Comparison of ENCODE assay signal across 30 mouse cellular contexts in the genomic region with DNA sequence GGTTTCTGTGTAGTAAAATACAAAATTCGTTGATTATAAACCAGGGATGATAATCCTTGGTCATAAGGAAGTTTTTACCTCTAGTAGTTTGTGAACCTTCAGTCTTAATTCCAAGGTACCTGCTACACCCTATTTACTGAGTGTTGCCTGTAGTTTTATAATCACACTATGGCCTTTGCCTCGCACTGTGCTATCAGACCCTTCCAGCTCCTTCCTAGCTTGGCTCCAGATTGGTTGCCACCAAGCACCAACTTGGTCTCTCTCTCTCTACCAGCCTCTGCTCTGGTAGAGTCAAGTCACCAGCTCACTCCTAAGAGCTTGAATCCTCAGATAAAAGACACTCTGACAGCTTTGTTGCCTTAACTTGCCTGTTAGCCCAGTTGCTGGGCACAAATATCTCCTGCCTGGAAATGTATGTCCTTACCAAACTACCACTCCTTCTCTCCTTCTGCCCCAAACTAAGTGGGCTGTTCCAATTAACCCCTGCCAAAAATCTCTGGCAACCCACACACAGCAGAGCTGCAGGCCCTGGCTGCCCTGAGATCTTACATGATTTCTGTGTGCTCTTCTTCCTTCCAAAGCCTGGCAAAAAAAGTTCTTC. TPM values are rescaled to one million over a fixed set of nuclear protein-coding genes. Genes with fewer than 3 reads are reported as not detected.
"Had no signal": no experiment of that assay in that cellular context is flagged by ENCODE, and none has a peak within 500 bp of the region (broad histone marks: within the 10 kb centered on the region; RNA-seq: fewer than 3 reads in every experiment).

No protein-coding gene starts in this region.

- H3K4me1 ChIP-seq: limb, embryonic 10.5 days; limb, embryonic 13.5 days; liver, embryonic 13.5 days; midbrain, embryonic 10.5 days; midbrain, embryonic 13.5 days; neural tube, embryonic 13.5 days; stomach, embryonic 15.5 days had no signal

- H3K9ac ChIP-seq: limb, embryonic 13.5 days; liver, embryonic 13.5 days; midbrain, embryonic 13.5 days; neural tube, embryonic 13.5 days; stomach, embryonic 15.5 days had no signal

- H3K36me3 ChIP-seq: limb, embryonic 10.5 days; limb, embryonic 13.5 days; liver, embryonic 13.5 days; midbrain, embryonic 10.5 days; midbrain, embryonic 13.5 days; neural tube, embryonic 13.5 days; stomach, embryonic 15.5 days had no signal

- H3K9me3 ChIP-seq: limb, embryonic 10.5 days; limb, embryonic 13.5 days; liver, embryonic 13.5 days; midbrain, embryonic 10.5 days; midbrain, embryonic 13.5 days; stomach, embryonic 15.5 days had no signal

- H3K4me2 ChIP-seq: limb, embryonic 13.5 days; liver, embryonic 13.5 days; midbrain, embryonic 13.5 days; neural tube, embryonic 13.5 days; stomach, embryonic 15.5 days had no signal

- H3K27me3 ChIP-seq: limb, embryonic 13.5 days; liver, embryonic 13.5 days; midbrain, embryonic 13.5 days; neural tube, embryonic 13.5 days; stomach, embryonic 15.5 days had no signal

- ATAC-seq: midbrain, embryonic 13.5 days; midbrain, embryonic 16.5 days had no signal

- H3K27ac ChIP-seq: limb, embryonic 10.5 days; limb, embryonic 13.5 days; liver, embryonic 13.5 days; midbrain, embryonic 10.5 days; midbrain, embryonic 13.5 days; neural tube, embryonic 13.5 days; stomach, embryonic 15.5 days had no signal

- H3K4me3 ChIP-seq: limb, embryonic 10.5 days; limb, embryonic 13.5 days; liver, embryonic 13.5 days; midbrain, embryonic 10.5 days; midbrain, embryonic 13.5 days; myocyte; neural tube, embryonic 13.5 days; stomach, embryonic 15.5 days had no signal

- DNase-seq: kidney, adult 9 months; kidney, postnatal 14 days; kidney, postnatal 4 days; liver, embryonic 13.5 days; lung, adult 2 months; lung, postnatal 14 days; lung, postnatal 4 days; retina, postnatal 1 day; right cerebral cortex, postnatal 25 days; thymus, postnatal 25 days had no signal

RNA-seq across cellular contexts. Expression of gene Klrb1a, which starts 17.9 kb away (rescaled TPM):
- total RNA-seq: layer of hippocampus, adult 18-20 months; layer of hippocampus, postnatal 25 days; left cerebral cortex, adult 18-20 months; left cerebral cortex, postnatal 25 days; liver, adult 2 months; neutrophil, adult 5-6 weeks had no signal
- polyA plus RNA-seq: kidney, embryonic 16.5 days; limb, embryonic 10.5 days; limb, embryonic 13.5 days; liver, adult 2 months; lung, embryonic 16.5 days; midbrain, embryonic 10.5 days; midbrain, embryonic 13.5 days; midbrain, embryonic 16.5 days; neural tube, embryonic 13.5 days; stomach, embryonic 15.5 days had no signal

RNA-seq across cellular contexts. Expression of gene Clec2h, which starts 21.0 kb away (rescaled TPM):
- total RNA-seq: layer of hippocampus, adult 18-20 months; layer of hippocampus, postnatal 25 days; left cerebral cortex, adult 18-20 months; megakaryocyte, adult 5-6 weeks; monocyte, adult 5-6 weeks; neutrophil, adult 5-6 weeks had no signal
- polyA plus RNA-seq: limb, embryonic 10.5 days; limb, embryonic 13.5 days; liver, embryonic 13.5 days; lung, adult 2 months; lung, embryonic 16.5 days; midbrain, embryonic 10.5 days; midbrain, embryonic 13.5 days; midbrain, embryonic 16.5 days; myocyte; neural tube, embryonic 13.5 days; thymus, postnatal 0 days; urinary bladder, adult 2 months had no signal

RNA-seq across cellular contexts. Expression of gene A2ml1, which starts 59.8 kb away (rescaled TPM):
- total RNA-seq: megakaryocyte, adult 5-6 weeks; monocyte, adult 5-6 weeks; neutrophil, adult 5-6 weeks had no signal
- polyA plus RNA-seq: limb, embryonic 13.5 days; midbrain, embryonic 10.5 days; myocyte; urinary bladder, adult 2 months had no signal
